Comparison of ENCODE assay signal across 8 mouse cellular contexts in genomic region chr14:54228933-54229713, GRCm38 (mm10). TPM values are rescaled to one million over a fixed set of nuclear protein-coding genes. Genes with fewer than 3 reads are reported as not detected.
DNase-seq lines count a peak whose midpoint lies in the region; ATAC-seq and TF ChIP-seq lines count a peak whose summit lies in the region.

No protein-coding gene starts in this region.

- H3K9ac ChIP-seq in liver, embryonic 14.5 days (replicated peaks), result no peak overlapping the region

- no peak overlapping the region for H3K27ac ChIP-seq in cerebellum, adult 2 months (ENCODE audit: insufficient read depth, low read length)
- H3K27ac ChIP-seq in testis, adult 2 months (ENCODE audit: control insufficient read depth, insufficient read depth, low read depth, low read length), result no peak overlapping the region
- H3K27ac ChIP-seq in liver, embryonic 14.5 days, result no peak overlapping the region

- no peaks in the 10 kb centered on the region for H3K36me3 ChIP-seq in testis, adult 2 months (ENCODE audit: control insufficient read depth, insufficient read depth, low read length)
- no peaks in the 10 kb centered on the region for H3K36me3 ChIP-seq in liver, embryonic 14.5 days (replicated peaks; ENCODE audit: control insufficient read depth, insufficient read depth, low read depth)

- ATAC-seq in liver, embryonic 14.5 days (ENCODE audit: insufficient read depth), result no peak

- 17% methylated on average over 25 of the region's 25 CpGs for WGBS in cerebellum, adult 2 months
- 29% methylated on average over 25 of the region's 25 CpGs for WGBS in liver, embryonic 14.5 days (ENCODE audit: insufficient replicate concordance)

- no peaks in the 10 kb centered on the region for H3K4me1 ChIP-seq in cerebellum, adult 2 months (ENCODE audit: control insufficient read depth, insufficient read depth, low read length)
- peaks cover 31% of the 10 kb centered on the region for H3K4me1 ChIP-seq in testis, adult 2 months (ENCODE audit: control insufficient read depth, insufficient read depth, low read length)
- peaks cover 10 to 41% of the 10 kb centered on the region in 2 experiments for H3K4me1 ChIP-seq in liver, embryonic 14.5 days (replicated peaks; ENCODE audit: control insufficient read depth in 2 of 2, insufficient read depth in 2 of 2, low read length in 1 of 2)

- peak overlapping the region; percentile 48 for H3K4me3 ChIP-seq in cerebellum, adult 2 months (replicated peaks; ENCODE audit: insufficient read depth, low read depth, low read length)
- peak overlapping the region; percentile 31 for H3K4me3 ChIP-seq in testis, adult 2 months (ENCODE audit: control insufficient read depth, low read depth, low read length)
- no peak overlapping the region for H3K4me3 ChIP-seq in liver, embryonic 14.5 days (ENCODE audit: insufficient read depth in 1 of 2, low read depth in 2 of 2, low read length in 2 of 2)

- H3K9me3 ChIP-seq in liver, embryonic 14.5 days (ENCODE audit: control insufficient read depth, low read length), result no peaks in the 10 kb centered on the region

- H3K27me3 ChIP-seq in cerebellum, adult 2 months (ENCODE audit: control insufficient read depth, insufficient read depth, low read length), result no peaks in the 10 kb centered on the region
- no peaks in the 10 kb centered on the region for H3K27me3 ChIP-seq in testis, adult 2 months (ENCODE audit: control insufficient read depth, insufficient read depth, low read length)
- no peaks in the 10 kb centered on the region for H3K27me3 ChIP-seq in liver, embryonic 14.5 days (ENCODE audit: control insufficient read depth, insufficient read depth, low read length)

- peak overlapping the region; percentile 82; the same call in 1 of the 2 replicates for H3K4me2 ChIP-seq in liver, embryonic 14.5 days (ENCODE audit: low read depth)

- TF ChIP-seq CTCF in cerebellum, adult 2 months (IDR thresholded peaks at IDR 0.05; ENCODE audit: borderline replicate concordance, insufficient read depth, low read depth, low read length), result no peak
- no peak for TF ChIP-seq CTCF in testis, adult 2 months (IDR thresholded peaks at IDR 0.05; ENCODE audit: control insufficient read depth, insufficient read depth, insufficient replicate concordance, low read depth, low read length)
- no peak for TF ChIP-seq CTCF in liver, embryonic 14.5 days (IDR thresholded peaks at IDR 0.05; ENCODE audit: low read depth)

- TF ChIP-seq POLR2A in cerebellum, adult 2 months (IDR thresholded peaks at IDR 0.05; ENCODE audit: borderline replicate concordance, insufficient read depth, low read length), result no peak
- no peak for TF ChIP-seq POLR2A in testis, adult 2 months (IDR thresholded peaks at IDR 0.05; ENCODE audit: control insufficient read depth, low read depth, low read length)

- no peak for TF ChIP-seq EP300 in liver, embryonic 14.5 days (IDR thresholded peaks at IDR 0.05; ENCODE audit: low read depth)

- DNase-seq in cerebellum, adult 2 months, result peak; percentile 19 to 25
- DNase-seq in cerebellum, postnatal 4 days (ENCODE audit: low spot score in 2 of 2), result no peak
- DNase-seq in testis, postnatal 14 days (ENCODE audit: low spot score), result no peak
- DNase-seq in liver, embryonic 14.5 days (ENCODE audit: low read depth in 3 of 3, low spot score in 3 of 3), result no peak
- peak; percentile 67 for DNase-seq in thymus, postnatal 25 days
- DNase-seq in adrenal gland, adult (ENCODE audit: inconsistent age in 2 of 2, low spot score in 1 of 2), result no peak
- no peak for DNase-seq in spleen, adult 18-20 months

RNA-seq across cellular contexts. Expression of gene Dad1, which starts 24.8 kb away (rescaled TPM):
- 238 and 254 TPM in 2 replicates for polyA plus RNA-seq in cerebellum, adult 2 months (2012; rRNA removed)
- 625 and 632 TPM in 2 replicates for polyA plus RNA-seq in testis, adult 2 months (2012; rRNA removed)
- 133 and 145 TPM in 2 replicates for polyA plus RNA-seq in liver, embryonic 14.5 days (2012; rRNA removed)
- 221 and 224 TPM in 2 replicates for polyA plus RNA-seq in liver, embryonic 14.5 days (2014; fragmentation: Nextera tagmentation; extraction: Ambion mirVana)

RNA-seq across cellular contexts. Expression of gene Abhd4, which starts 24.9 kb away (rescaled TPM):
- 57.6 and 59.2 TPM in 2 replicates for polyA plus RNA-seq in cerebellum, adult 2 months (2012; rRNA removed)
- polyA plus RNA-seq in testis, adult 2 months (2012; rRNA removed), result 212 and 237 TPM in 2 replicates
- polyA plus RNA-seq in liver, embryonic 14.5 days (2012; rRNA removed), result 5.9 and 6.1 TPM in 2 replicates
- 14.9 and 18.3 TPM in 2 replicates for polyA plus RNA-seq in liver, embryonic 14.5 days (2014; fragmentation: Nextera tagmentation; extraction: Ambion mirVana)

RNA-seq across cellular contexts. Expression of gene Olfr49, which starts 55.6 kb away (rescaled TPM):
- not detected in 2 replicates for polyA plus RNA-seq in cerebellum, adult 2 months (2012; rRNA removed)
- polyA plus RNA-seq in testis, adult 2 months (2012; rRNA removed), result not detected in 2 replicates
- polyA plus RNA-seq in liver, embryonic 14.5 days (2012; rRNA removed), result not detected in 2 replicates
- not detected in 2 replicates for polyA plus RNA-seq in liver, embryonic 14.5 days (2014; fragmentation: Nextera tagmentation; extraction: Ambion mirVana)

Comparison
In these comparisons a context has a peak if more than half of its experiments do, and no peak if none do; other contexts are left out.
1. DNase-seq: peak in cerebellum, adult 2 months (2 of 2) and thymus, postnatal 25 days (single experiment); none in cerebellum, postnatal 4 days (0 of 2), testis, postnatal 14 days (single experiment), liver, embryonic 14.5 days (0 of 3), adrenal gland, adult (0 of 2) and spleen, adult 18-20 months (0 of 2).
2. H3K4me3 ChIP-seq: peak in cerebellum, adult 2 months (single experiment) and testis, adult 2 months (single experiment); none in liver, embryonic 14.5 days (0 of 2).